Mouse (Mus musculus) forebrain, embryonic 14.5 days (tissue): ENCODE results near the gene Ptprn2. TPM values are rescaled to one million over a fixed set of nuclear protein-coding genes. Genes with fewer than 3 reads are reported as not detected.

Experiments used
- ATAC-seq: fragments of 200-750 bp; cut with Nextera tagmentation; 2 replicates; pipeline ENCODE4 v1.8.0; 2017; ENCODE audit warnings: mild to moderate bottlenecking, moderate library complexity
- DNase-seq: peaks from one replicate; pipeline ENCODE4 v3.0.0-alpha.2; 2015; ENCODE audit warnings: low spot score
- H3K27ac ChIP-seq: fragments of 300-500 bp; sonication (generic); 2 replicates; pipeline ENCODE4 v1.5.1; 2014; ENCODE audit warnings: low read depth, mild to moderate bottlenecking, control low read depth, low read length, moderate library complexity
- H3K27me3 ChIP-seq: fragments of 300-500 bp; sonication (generic); replicated peaks from 2 replicates; pipeline ENCODE4 v1.6.1; 2014; ENCODE audit warnings: low read length, control low read depth, mixed read lengths; ENCODE audit not compliant: control insufficient read depth, insufficient read depth
- H3K36me3 ChIP-seq: fragments of 300-500 bp; sonication (generic); 2 replicates; pipeline ENCODE4 v1.6.1; 2014; ENCODE audit warnings: low read length, control low read depth; ENCODE audit not compliant: control insufficient read depth, insufficient read depth
- H3K4me1 ChIP-seq: fragments of 300-500 bp; sonication (generic); 2 replicates; pipeline ENCODE4 v1.6.1; 2014; ENCODE audit warnings: antibody characterized with exemption, low read length, control low read depth; ENCODE audit not compliant: control insufficient read depth, insufficient read depth
- H3K4me2 ChIP-seq: fragments of 300-500 bp; sonication (generic); 2 replicates; pipeline ENCODE4 v1.6.1; 2014; ENCODE audit warnings: mild to moderate bottlenecking, control low read depth, low read length
- H3K4me3 ChIP-seq: fragments of 300-500 bp; sonication (generic); 2 replicates; pipeline ENCODE4 v1.5.1; 2014; ENCODE audit warnings: low read depth, low read length, control low read depth
- H3K9ac ChIP-seq: fragments of 300-500 bp; sonication (generic); 2 replicates; pipeline ENCODE4 v1.6.1; 2014; ENCODE audit warnings: mild to moderate bottlenecking, low read length, control low read depth, moderate library complexity
- H3K9me3 ChIP-seq: fragments of 300-500 bp; sonication (generic); replicated peaks from 2 replicates; pipeline ENCODE4 v1.6.1; 2016; ENCODE audit warnings: low read length, control low read depth, mixed read lengths; ENCODE audit not compliant: control insufficient read depth
- WGBS: fragments of 180-500 bp; shearing (Covaris S2); extraction: QIAGEN DNeasy Blood & Tissue Kit; methylation state at CpG from one replicate; pipeline ENCODE4 v1.1.7; 2014; 5-methylcytosine and 5-hydroxymethylcytosine counted together
- polyA plus RNA-seq: library from polyadenylated mRNA; unstranded; fragments of >200 nt; fragmentation: Nextera tagmentation; extraction: Ambion mirVana; gene quantifications from 2 replicates; pipeline ENCODE4 v1.2.1, GENCODE M21; 2014

Gene Ptprn2
- polyA plus RNA-seq, 1 experiment from 2014 or later = 4.1 TPM

- H3K36me3 ChIP-seq = no peaks in the 10 kb centered on the region
- H3K4me3 ChIP-seq = no peak overlapping the region
- 49% methylated on average over 7 of the region's 7 CpGs for WGBS
- H3K27me3 ChIP-seq = no peaks in the 10 kb centered on the region
- H3K9ac ChIP-seq = no peak overlapping the region
- DNase-seq = peak; percentile 17
- H3K4me2 ChIP-seq = no peak overlapping the region
- H3K27ac ChIP-seq = no peak overlapping the region
- ATAC-seq = peak; percentile 44; the same call in 1 of the 2 replicates
- H3K4me1 ChIP-seq = no peaks in the 10 kb centered on the region
- no peaks in the 10 kb centered on the region for H3K9me3 ChIP-seq
Observed at GRCm38 (mm10) chr12:116856307-116856706, 370.8 kb downstream of the Ptprn2 start.

GRCm38 (mm10) chr12:116861360-116862017 lies 376.0 kb downstream of the Ptprn2 start:
- Histone ChIP-seq H3K4me3 (no peak overlapping the region), H3K36me3 (no peaks in the 10 kb centered on the region), H3K4me2 (no peak overlapping the region), H3K27me3 (no peaks in the 10 kb centered on the region), H3K27ac (no peak overlapping the region), H3K4me1 (no peaks in the 10 kb centered on the region), H3K9ac (no peak overlapping the region), H3K9me3 (no peaks in the 10 kb centered on the region)
- 90% methylated on average over 4 of the region's 4 CpGs for WGBS
- DNase-seq (no peak), ATAC-seq (no peak)

DNA sequence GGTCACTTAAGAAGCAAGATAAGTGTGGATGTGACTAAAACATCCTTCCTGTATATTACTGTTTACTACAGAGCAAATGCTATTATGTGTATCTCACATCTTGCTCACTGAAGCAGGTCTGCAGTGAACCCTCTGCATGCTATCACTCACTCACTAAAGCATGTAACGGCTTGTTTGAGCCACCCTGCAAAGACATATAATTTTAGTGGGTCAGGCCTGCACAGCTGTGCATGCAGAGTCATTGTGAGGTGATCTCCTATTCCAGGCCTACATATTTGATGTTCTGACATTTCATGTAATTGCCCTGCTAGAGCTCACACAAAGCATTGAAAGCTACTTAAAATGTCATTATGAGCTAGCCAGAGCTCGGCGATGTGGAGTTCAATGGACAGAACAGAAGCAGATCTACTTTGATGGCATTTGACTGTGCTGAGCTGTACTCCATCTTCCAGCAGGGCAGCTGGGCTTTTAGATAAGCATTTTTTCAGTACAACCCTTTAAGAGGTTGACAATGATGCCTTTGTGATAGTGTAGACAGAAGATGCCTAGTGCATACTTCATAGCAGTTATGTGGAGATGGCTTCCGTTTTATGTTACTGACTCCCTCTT lies 377.9 kb downstream of the Ptprn2 start:
- H3K9me3 ChIP-seq = no peaks in the 10 kb centered on the region
- ATAC-seq (0 out of 2 replicates have a peak, but pooled peaks have one; percentile 20), DNase-seq (peak; percentile 40)
- H3K27me3 ChIP-seq = no peaks in the 10 kb centered on the region
- H3K4me3 ChIP-seq = no peak overlapping the region
- H3K36me3 ChIP-seq = no peaks in the 10 kb centered on the region
- H3K4me1 ChIP-seq = no peaks in the 10 kb centered on the region
- 60% methylated on average over 4 of the region's 4 CpGs for WGBS
- H3K4me2 ChIP-seq = no peak overlapping the region
- no peak overlapping the region for H3K27ac ChIP-seq
- H3K9ac ChIP-seq = no peak overlapping the region

DNA sequence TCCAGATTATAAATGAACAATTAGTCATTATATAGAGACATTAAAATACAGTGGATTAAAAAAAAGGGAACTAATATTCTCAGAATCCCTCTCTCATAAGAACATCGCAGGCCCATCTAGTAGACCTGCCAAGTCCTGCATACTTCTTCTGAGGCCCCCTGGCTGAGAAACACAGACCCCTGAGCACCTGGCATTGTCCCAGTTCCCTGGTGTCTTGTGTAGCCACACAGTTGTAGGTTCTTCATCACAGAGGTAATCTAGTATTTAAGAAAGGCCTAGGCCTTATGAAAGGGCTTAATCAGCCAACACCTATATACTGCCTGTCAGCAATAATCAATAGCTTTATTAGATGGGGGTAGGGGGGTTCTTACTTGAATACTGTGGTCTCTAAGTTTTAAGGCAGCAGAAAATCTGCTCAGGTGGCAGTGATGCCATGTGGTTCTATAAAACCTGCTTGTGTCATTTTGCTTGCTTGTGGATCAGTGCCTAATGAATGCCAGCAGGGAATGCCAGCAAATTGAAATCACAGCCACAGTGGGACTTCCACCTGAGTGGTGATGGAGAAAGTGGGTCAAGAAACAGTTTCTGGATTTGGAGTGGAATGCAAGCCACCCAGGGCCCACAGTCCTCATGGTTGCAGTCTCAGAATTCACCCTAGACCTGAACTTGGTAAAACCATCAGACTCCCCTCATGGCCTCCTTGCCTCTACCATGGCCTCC lies 388.5 kb downstream of the Ptprn2 start:
- H3K4me1 ChIP-seq = no peaks in the 10 kb centered on the region
- H3K4me3 ChIP-seq = no peak overlapping the region
- ATAC-seq (no peak), DNase-seq (no peak)
- H3K9ac ChIP-seq = no peak overlapping the region
- H3K27me3 ChIP-seq = no peaks in the 10 kb centered on the region
- H3K36me3 ChIP-seq = no peaks in the 10 kb centered on the region
- H3K27ac ChIP-seq = no peak overlapping the region
- 92% methylated on average over 1 of the region's 1 CpGs for WGBS
- no peaks in the 10 kb centered on the region for H3K9me3 ChIP-seq
- no peak overlapping the region for H3K4me2 ChIP-seq

DNA sequence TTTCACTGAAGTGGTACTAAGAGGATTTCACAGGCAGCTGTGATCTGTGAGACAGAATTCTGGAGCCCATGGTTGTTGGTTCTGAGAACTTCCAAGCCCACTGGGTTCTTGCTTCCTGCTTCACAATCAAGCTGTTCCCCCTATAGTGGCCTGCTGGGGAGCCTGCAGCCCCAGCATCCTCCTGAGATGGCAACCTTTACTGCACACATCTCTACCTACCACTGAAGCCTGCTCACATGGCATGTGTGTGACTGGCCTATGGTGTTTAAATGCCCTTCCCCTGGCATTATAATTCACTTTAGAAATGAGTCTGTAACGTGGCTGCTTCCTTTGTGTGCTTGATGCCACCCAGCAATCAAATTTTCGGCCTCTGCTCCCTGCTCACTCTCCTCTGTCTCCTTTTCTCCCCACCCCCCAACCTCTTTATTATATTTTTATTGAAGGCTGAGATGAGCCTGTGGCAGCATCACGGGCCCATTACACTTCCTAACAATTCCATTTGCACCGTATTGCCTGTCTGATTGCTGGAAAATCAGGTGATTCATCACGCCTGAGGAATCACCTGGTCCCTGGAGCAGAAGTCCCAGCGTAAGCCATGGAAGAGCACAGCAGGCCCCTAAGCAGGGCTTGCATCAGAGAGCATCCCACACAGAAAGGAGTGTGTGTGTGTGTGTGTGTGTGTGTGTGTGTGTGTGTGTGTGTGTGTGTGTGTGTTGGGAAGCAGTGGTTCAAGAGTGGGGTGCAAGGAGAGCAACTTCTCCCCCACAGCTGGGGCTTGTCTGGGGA lies 402.2 kb downstream of the Ptprn2 start:
- ATAC-seq = peak; percentile 15; the same call in 1 of the 2 replicates
- Histone ChIP-seq H3K27ac (no peak overlapping the region; the same call in 1 of the 2 replicates), H3K4me3 (no peak overlapping the region), H3K9ac (no peak overlapping the region), H3K9me3 (no peaks in the 10 kb centered on the region), H3K4me2 (no peak overlapping the region), H3K4me1 (no peaks in the 10 kb centered on the region; the same call in 1 of the 2 replicates), H3K27me3 (no peaks in the 10 kb centered on the region), H3K36me3 (no peaks in the 10 kb centered on the region)
- 67% methylated on average over 6 of the region's 6 CpGs for WGBS
- peak; percentile 7 for DNase-seq

DNA sequence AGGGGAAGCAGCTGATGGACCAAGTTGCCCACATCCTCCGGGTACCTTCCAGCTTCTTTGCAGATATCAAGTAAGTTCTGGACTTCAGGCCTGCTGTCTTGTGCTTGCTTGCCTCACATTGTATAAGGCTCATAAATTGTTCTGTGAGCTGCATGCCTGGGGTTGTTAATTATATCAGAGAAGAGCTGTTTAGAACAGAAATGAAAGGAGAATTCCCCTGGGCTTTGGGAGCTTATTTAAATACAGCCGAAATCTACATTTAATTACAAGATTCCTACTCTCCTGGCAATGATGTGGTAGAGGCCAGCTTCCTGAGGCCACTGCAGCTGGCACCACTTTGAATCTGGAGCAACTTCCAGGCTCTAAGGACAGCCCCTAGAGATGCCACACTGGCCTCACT lies 403.3 kb downstream of the Ptprn2 start:
- 72% methylated on average over 2 of the region's 2 CpGs for WGBS
- Histone ChIP-seq H3K9ac (no peak overlapping the region), H3K4me1 (no peaks in the 10 kb centered on the region; the same call in 1 of the 2 replicates), H3K27me3 (no peaks in the 10 kb centered on the region), H3K27ac (no peak overlapping the region), H3K4me2 (no peak overlapping the region), H3K36me3 (no peaks in the 10 kb centered on the region), H3K4me3 (no peak overlapping the region), H3K9me3 (no peaks in the 10 kb centered on the region)
- DNase-seq = peak; percentile 56
- ATAC-seq = no peak

DNA sequence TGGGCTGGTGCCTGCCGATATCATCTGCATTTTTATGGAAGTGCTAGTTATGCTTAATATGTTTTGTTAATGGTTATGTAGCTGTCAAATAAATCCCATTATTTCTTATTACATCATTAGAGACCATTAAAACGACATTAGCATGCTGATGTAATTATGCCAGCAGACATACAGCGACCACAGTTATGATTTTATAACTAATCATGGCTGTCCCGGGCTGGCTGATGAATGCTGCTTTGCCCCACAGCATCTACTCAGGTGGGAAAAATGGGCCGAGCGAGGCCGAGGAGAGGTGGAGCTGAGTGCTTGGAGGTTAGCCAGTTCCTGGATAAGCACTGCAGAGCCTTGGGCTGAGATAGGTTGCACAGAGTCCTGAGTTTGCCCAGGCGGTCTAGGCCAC lies 407.1 kb downstream of the Ptprn2 start:
- Histone ChIP-seq H3K36me3 (no peaks in the 10 kb centered on the region), H3K4me2 (no peak overlapping the region), H3K27ac (no peak overlapping the region), H3K9me3 (no peaks in the 10 kb centered on the region), H3K4me3 (no peak overlapping the region), H3K4me1 (no peaks in the 10 kb centered on the region; the same call in 1 of the 2 replicates), H3K9ac (no peak overlapping the region), H3K27me3 (no peaks in the 10 kb centered on the region)
- ATAC-seq = no peak
- 88% methylated on average over 8 of the region's 8 CpGs for WGBS
- no peak for DNase-seq

DNA sequence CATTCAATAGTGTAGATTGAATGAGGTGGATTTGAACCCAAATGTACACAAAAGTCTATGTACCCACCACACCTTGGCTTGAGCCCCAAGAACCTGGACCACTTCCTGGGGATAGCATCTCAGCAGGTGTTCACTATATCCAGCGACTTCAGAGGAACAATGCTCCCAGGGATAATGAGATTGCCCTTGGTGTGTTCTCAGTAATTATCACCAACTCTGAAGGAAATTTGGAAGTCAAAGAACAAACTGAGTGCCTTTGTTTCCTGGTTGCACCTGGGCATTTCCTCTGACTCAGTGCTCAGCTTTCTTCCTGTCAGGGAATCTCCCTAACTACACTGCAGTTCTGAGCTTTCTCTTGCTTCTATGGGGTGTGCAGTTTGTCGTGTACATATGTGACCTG lies 411.1 kb downstream of the Ptprn2 start:
- H3K4me2 ChIP-seq = no peak overlapping the region
- no peak overlapping the region for H3K9ac ChIP-seq
- no peak overlapping the region for H3K27ac ChIP-seq
- H3K4me3 ChIP-seq = no peak overlapping the region
- DNase-seq (no peak), ATAC-seq (no peak)
- WGBS = 49% methylated on average over 2 of the region's 2 CpGs
- no peaks in the 10 kb centered on the region for H3K4me1 ChIP-seq
- no peaks in the 10 kb centered on the region for H3K36me3 ChIP-seq
- H3K9me3 ChIP-seq = no peaks in the 10 kb centered on the region
- no peaks in the 10 kb centered on the region for H3K27me3 ChIP-seq
